Mouse (Mus musculus) right cerebral cortex, adult 2 months (tissue): ENCODE results near the gene Rpl14.

ENCODE experiments used
- DNase-seq, 2 experiments: peaks; one replicate each; pipeline ENCODE4 v3.0.0; 2021 to 2022; ENCODE audit warnings: low spot score in 2 of 2

Gene Rpl14

GRCm38 (mm10) chr9:120571593-120572385 is 545 bp downstream of the Rpl14 start:
- DNase-seq: no peak

GRCm38 (mm10) chr9:120575748-120576661 is 4.8 kb downstream of the Rpl14 start:
- DNase-seq: no peak

GRCm38 (mm10) chr9:120576662-120577013 is 5.4 kb downstream of the Rpl14 start:
- DNase-seq: no peak

- DNase-seq: peak; percentile 80 to 81
Observed at GRCm38 (mm10) chr9:120577133-120577651, 5.9 kb downstream of the Rpl14 start.

- DNase-seq: no peak
Observed at GRCm38 (mm10) chr9:120577706-120578405, 6.6 kb downstream of the Rpl14 start.

GRCm38 (mm10) chr9:120578701-120579100 is 7.5 kb downstream of the Rpl14 start:
- DNase-seq: no peak

GRCm38 (mm10) chr9:120579808-120580207 is 8.6 kb downstream of the Rpl14 start:
- no peak for DNase-seq

- DNase-seq: peak; percentile 28 to 40
Observed at GRCm38 (mm10) chr9:120581941-120582618, 10.8 kb downstream of the Rpl14 start.

GRCm38 (mm10) chr9:120582619-120583308 is 11.5 kb downstream of the Rpl14 start:
- peak; percentile 92 to 93 for DNase-seq

- no peak for DNase-seq
Observed at GRCm38 (mm10) chr9:120583314-120583713, 12.1 kb downstream of the Rpl14 start.

GRCm38 (mm10) chr9:120586546-120586945 is 15.3 kb downstream of the Rpl14 start:
- peak; percentile 76 to 82 for DNase-seq

GRCm38 (mm10) chr9:120591490-120591889 is 20.2 kb downstream of the Rpl14 start:
- peak; percentile 80 to 85 for DNase-seq

- DNase-seq: no peak
Observed at GRCm38 (mm10) chr9:120593383-120594101, 22.3 kb downstream of the Rpl14 start.

- DNase-seq: no peak
Observed at GRCm38 (mm10) chr9:120594839-120595238, 23.6 kb downstream of the Rpl14 start.

- no peak for DNase-seq
Observed at GRCm38 (mm10) chr9:120595306-120595705, 24.1 kb downstream of the Rpl14 start.

- peak; percentile 81 to 86 for DNase-seq
Observed at GRCm38 (mm10) chr9:120601488-120602171, 30.4 kb downstream of the Rpl14 start.

- peak in 1 of 2 experiments; percentile 17 for DNase-seq
Observed at GRCm38 (mm10) chr9:120602172-120602838, 31.1 kb downstream of the Rpl14 start.

GRCm38 (mm10) chr9:120602839-120603511 is 31.7 kb downstream of the Rpl14 start:
- peak; percentile 92 to 94 for DNase-seq
